Mouse (Mus musculus) spleen, adult 2 months (tissue): ENCODE results near the gene Ccdc150. TPM values are rescaled to one million over a fixed set of nuclear protein-coding genes. Genes with fewer than 3 reads are reported as not detected.
A peak's percentile ranks its signal among the peaks of the same experiment; 100 is the strongest.

ENCODE experiments used
- DNase-seq, 2 experiments: peaks; one replicate each; pipeline versions ENCODE4 v3.0.0 to v3.0.0-alpha.2; 2012 to 2021; ENCODE audit warnings: low spot score in 2 of 2, low read depth in 1 of 2
- H3K27ac ChIP-seq: fragments of 200-500 bp; 2 replicates; pipeline ENCODE4 v1.5.1; 2012; ENCODE audit warnings: low read length, inconsistent platforms; ENCODE audit not compliant: insufficient read depth
- H3K27me3 ChIP-seq: fragments of 200-500 bp; 2 replicates; pipeline ENCODE4 v1.6.1; 2012; ENCODE audit warnings: mild to moderate bottlenecking, moderate library complexity, low read length, inconsistent platforms; ENCODE audit not compliant: control insufficient read depth, insufficient read depth
- H3K36me3 ChIP-seq: fragments of 200-500 bp; 2 replicates; pipeline ENCODE4 v1.6.1; 2012; ENCODE audit warnings: mild to moderate bottlenecking, low read length, inconsistent platforms; ENCODE audit not compliant: control insufficient read depth, insufficient read depth
- H3K4me1 ChIP-seq: fragments of 200-500 bp; 2 replicates; pipeline ENCODE4 v1.6.1; 2011; ENCODE audit warnings: inconsistent platforms; ENCODE audit not compliant: control insufficient read depth, insufficient read depth, insufficient read length
- H3K4me3 ChIP-seq: fragments of 200-500 bp; 2 replicates; pipeline ENCODE4 v1.5.1; 2011; ENCODE audit warnings: mild to moderate bottlenecking, inconsistent platforms; ENCODE audit not compliant: insufficient read depth, insufficient read length; ENCODE audit errors: extremely low read depth
- CTCF ChIP-seq: fragments of 200-500 bp; IDR thresholded peaks from 2 replicates; pipeline ENCODE4 v1.5.1; 2011; ENCODE audit warnings: mild to moderate bottlenecking, inconsistent platforms; ENCODE audit not compliant: insufficient read depth, insufficient read length, insufficient replicate concordance; ENCODE audit errors: extremely low read depth
- POLR2A ChIP-seq: fragments of 200-500 bp; IDR thresholded peaks from 2 replicates; pipeline ENCODE4 v1.6.1; 2011; ENCODE audit warnings: low read depth, low read length, inconsistent platforms
- WGBS: fragments of 180-500 bp; shearing (Covaris S2); methylation state at CpG from one replicate; pipeline ENCODE4 v1.1.7; 2018; 5-methylcytosine and 5-hydroxymethylcytosine counted together
- polyA plus RNA-seq: library from polyadenylated mRNA; depleted of rRNA; stranded (reverse); fragments of >200 nt; gene quantifications from 2 replicates; pipeline ENCODE4 v1.2.3, GENCODE M21; 2012; rRNA removed

Ccdc150 gene
- polyA plus RNA-seq, 1 experiment, result 0.05 TPM

DNA sequence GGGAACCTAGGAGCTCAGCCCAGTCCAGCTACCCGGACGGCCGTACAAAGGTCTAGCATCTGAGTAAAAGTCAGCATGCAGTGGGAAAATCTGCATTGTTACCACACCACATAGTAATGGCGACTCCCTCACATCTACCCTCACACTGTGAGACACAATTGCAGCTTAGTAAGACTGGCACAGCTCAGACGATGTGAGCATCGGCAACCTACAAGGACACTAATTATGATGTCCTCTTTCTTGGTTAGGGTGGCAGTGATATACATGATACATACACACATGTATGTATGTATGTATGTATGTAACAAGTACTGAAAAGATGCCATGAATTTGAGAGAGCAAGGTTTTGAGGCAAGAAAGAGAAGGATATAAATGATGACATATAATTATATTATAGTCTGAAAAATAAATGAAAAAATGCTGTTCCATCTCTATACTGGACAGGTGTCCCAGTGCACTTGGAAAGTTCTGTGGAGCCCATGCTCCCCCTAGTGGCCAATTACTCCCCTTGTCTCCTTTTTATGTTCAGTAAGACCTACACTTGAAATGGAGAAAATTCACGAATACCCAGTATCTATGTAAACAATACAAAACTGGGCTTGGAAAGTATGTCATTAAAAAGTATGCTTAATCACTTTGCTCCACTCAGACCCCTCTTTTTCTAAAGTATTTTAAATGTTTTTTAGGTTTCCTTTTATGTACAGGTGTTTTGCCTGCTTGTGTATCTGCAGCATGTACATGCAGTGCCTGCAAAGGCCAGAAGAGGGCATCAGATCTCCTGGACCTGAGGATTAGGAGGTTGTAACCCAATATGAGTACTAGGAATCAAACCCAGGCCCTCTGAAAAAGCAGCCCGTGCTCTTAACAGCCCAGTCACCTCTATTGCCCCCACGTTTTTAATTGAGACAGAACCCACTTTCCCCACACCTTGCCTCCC lies 130.8 kb downstream of the Ccdc150 start:
- Histone ChIP-seq H3K36me3 (no peaks in the 10 kb centered on the region), H3K27me3 (no peaks in the 10 kb centered on the region), H3K27ac (no peak overlapping the region), H3K4me1 (no peaks in the 10 kb centered on the region), H3K4me3 (no peak overlapping the region)
- peak; percentile 17 to 29 for DNase-seq
- WGBS, result 87% methylated on average over 9 of the region's 9 CpGs
- TF ChIP-seq POLR2A, result no peak
- TF ChIP-seq CTCF, result peak; percentile 33; the same call in 1 of the 2 replicates

DNA sequence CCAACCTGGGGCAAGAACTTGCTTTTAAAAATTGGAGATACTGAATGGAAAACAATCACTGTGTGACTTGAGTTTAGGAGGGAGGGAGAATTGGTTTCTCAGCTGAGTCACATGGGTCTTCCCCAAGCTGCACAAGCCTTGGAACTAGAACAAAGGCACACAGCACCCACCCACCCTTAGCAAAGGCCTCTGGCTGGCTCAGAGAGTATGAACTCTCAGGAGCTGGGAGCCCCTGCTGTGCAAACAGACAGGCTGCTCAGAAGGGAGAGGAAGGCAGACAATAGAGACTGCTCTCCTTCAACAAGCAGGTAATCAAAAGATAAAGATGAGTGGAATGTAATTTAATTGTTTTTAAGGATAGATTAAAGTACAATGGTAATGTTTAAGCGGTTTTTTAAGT lies 133.7 kb downstream of the Ccdc150 start:
- no peak overlapping the region for H3K27ac ChIP-seq
- H3K4me1 ChIP-seq, result no peaks in the 10 kb centered on the region
- no peak for DNase-seq
- no peak overlapping the region for H3K4me3 ChIP-seq
- TF ChIP-seq CTCF, result no peak
- TF ChIP-seq POLR2A, result no peak
- 92% methylated on average over 1 of the region's 1 CpGs for WGBS
- no peaks in the 10 kb centered on the region for H3K27me3 ChIP-seq
- no peaks in the 10 kb centered on the region for H3K36me3 ChIP-seq

DNA sequence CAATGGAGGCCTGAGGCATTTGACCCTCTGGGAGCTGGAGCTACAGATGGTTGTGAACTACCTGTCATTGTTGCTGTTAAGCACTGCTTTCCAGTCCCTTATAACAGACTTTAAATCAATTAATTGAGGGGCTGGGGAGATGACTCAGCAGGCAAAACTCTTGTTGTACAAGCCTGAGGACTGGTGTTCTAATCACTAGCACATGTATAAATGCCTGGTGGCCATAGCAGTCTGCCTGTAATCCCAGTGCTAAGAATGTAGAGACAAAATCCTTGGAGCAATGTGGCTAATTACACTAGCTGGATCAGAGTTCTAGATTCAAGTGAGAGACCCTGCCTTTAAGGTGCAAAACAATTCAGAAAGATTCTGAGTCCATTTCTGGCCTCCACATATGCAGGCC lies 152.3 kb downstream of the Ccdc150 start:
- Histone ChIP-seq H3K27ac (no peak overlapping the region), H3K4me1 (no peaks in the 10 kb centered on the region), H3K36me3 (peaks cover 19% of the 10 kb centered on the region), H3K4me3 (no peak overlapping the region), H3K27me3 (no peaks in the 10 kb centered on the region)
- no peak for TF ChIP-seq POLR2A
- TF ChIP-seq CTCF, result no peak
- DNase-seq, result no peak

Other genes starting within 250 kb of the Ccdc150 start
- 0.19 and 0.21 TPM in 2 replicates for gene Hecw2, start 55.5 kb upstream of the Ccdc150 start, polyA plus RNA-seq
- 1.9 and 2.2 TPM in 2 replicates for gene Gtf3c3, start 188.3 kb downstream of the Ccdc150 start, polyA plus RNA-seq